Mouse (Mus musculus) heart, adult 2 months (tissue): ENCODE data around the gene Dscaml1. TPM values are rescaled to one million over a fixed set of nuclear protein-coding genes. Genes with fewer than 3 reads are reported as not detected.

Experiments used
- DNase-seq, 2 experiments: peaks; one replicate each; pipeline ENCODE4 v3.0.0; 2021
- H3K27ac ChIP-seq: fragments of 200-600 bp; 2 replicates; pipeline ENCODE4 v1.8.1; 2022
- H3K27me3 ChIP-seq: fragments of 200-500 bp; 2 replicates; pipeline ENCODE4 v1.6.1; 2012; ENCODE audit warnings: mild to moderate bottlenecking, low read length, inconsistent platforms, mixed read lengths; ENCODE audit not compliant: control insufficient read depth, insufficient read depth
- H3K36me3 ChIP-seq: fragments of 200-500 bp; 2 replicates; pipeline ENCODE4 v1.6.1; 2012; ENCODE audit warnings: low read length, inconsistent platforms; ENCODE audit not compliant: control insufficient read depth, insufficient read depth
- H3K4me1 ChIP-seq: fragments of 200-500 bp; 2 replicates; pipeline ENCODE4 v1.6.1; 2011; ENCODE audit warnings: low read length; ENCODE audit not compliant: control insufficient read depth, insufficient read depth
- H3K4me3 ChIP-seq: fragments of 200-600 bp; 2 replicates; pipeline ENCODE4 v1.8.1; 2022
- H3K79me2 ChIP-seq: fragments of 200-500 bp; replicated peaks from 2 replicates; pipeline ENCODE4 v1.6.1; 2012; ENCODE audit warnings: mild to moderate bottlenecking, inconsistent platforms, low read length, moderate library complexity, mixed read lengths; ENCODE audit not compliant: control insufficient read depth, insufficient read depth
- H3K9ac ChIP-seq: fragments of 200-500 bp; 2 replicates; pipeline ENCODE4 v1.6.1; 2012; ENCODE audit warnings: low read depth, mild to moderate bottlenecking, control low read depth, inconsistent platforms, low read length, mixed read lengths
- CTCF ChIP-seq: fragments of 200-600 bp; IDR thresholded peaks from 2 replicates; pipeline ENCODE4 v1.8.1; 2022; ENCODE audit warnings: antibody characterized with exemption, mild to moderate bottlenecking, moderate library complexity
- EP300 ChIP-seq: fragments of 200-500 bp; IDR thresholded peaks from 2 replicates; pipeline ENCODE4 v1.6.1; 2011; ENCODE audit warnings: low read depth, low read length, control low read depth; ENCODE audit not compliant: insufficient read depth
- POLR2A ChIP-seq: fragments of 200-500 bp; IDR thresholded peaks from 2 replicates; pipeline ENCODE4 v1.6.1; 2011; ENCODE audit warnings: mild to moderate bottlenecking, low read depth, low read length, control low read depth; ENCODE audit not compliant: insufficient read depth
- WGBS: fragments of 180-500 bp; shearing (Covaris S2); methylation state at CpG from one replicate; pipeline ENCODE4 v1.1.7; 2018; 5-methylcytosine and 5-hydroxymethylcytosine counted together
- intact Hi-C: fragments of 180-260 bp; cut with DNase I; formaldehyde crosslinking; loops from one replicate; pipeline ENCODE4 v1.15.1; 2025
- polyA plus RNA-seq: library from polyadenylated mRNA; depleted of rRNA; stranded (reverse); fragments of >200 nt; gene quantifications from 2 replicates; pipeline ENCODE4 v1.2.3, GENCODE M21; 2012
- total RNA-seq, 2 experiments: library from RNA; stranded (reverse); gene quantifications; 2 replicates each; pipeline ENCODE4 v1.2.3; 2021

The Dscaml1 gene
- total and polyA plus RNA-seq, 3 experiments, result 0.14 TPM; not detected in 2

- 69% methylated on average over 4 of the region's 4 CpGs for WGBS
- no peak overlapping the region for H3K27ac ChIP-seq
- intact Hi-C loops, result no loop called here
- H3K9ac ChIP-seq, result no peak overlapping the region
- no peak for DNase-seq
- no peak for TF ChIP-seq POLR2A
- TF ChIP-seq EP300, result no peak
- no peak for TF ChIP-seq CTCF
- no peaks in the 10 kb centered on the region for H3K4me1 ChIP-seq
- H3K4me3 ChIP-seq, result no peak overlapping the region
- H3K36me3 ChIP-seq, result no peaks in the 10 kb centered on the region
- H3K27me3 ChIP-seq, result no peaks in the 10 kb centered on the region
- H3K79me2 ChIP-seq, result no peaks in the 10 kb centered on the region
Measured at GRCm38 (mm10) chr9:45486665-45487074, 60.2 kb downstream of the Dscaml1 start.

GRCm38 (mm10) chr9:45487179-45487801, 60.9 kb downstream of the Dscaml1 start:
- Histone ChIP-seq H3K4me1 (no peaks in the 10 kb centered on the region), H3K36me3 (no peaks in the 10 kb centered on the region), H3K4me3 (no peak overlapping the region), H3K27me3 (no peaks in the 10 kb centered on the region), H3K9ac (no peak overlapping the region), H3K79me2 (no peaks in the 10 kb centered on the region), H3K27ac (no peak overlapping the region)
- intact Hi-C loops, result no loop called here
- no peak for TF ChIP-seq POLR2A
- no peak for TF ChIP-seq CTCF
- TF ChIP-seq EP300, result no peak
- 81% methylated on average over 12 of the region's 12 CpGs for WGBS
- DNase-seq, result no peak

GRCm38 (mm10) chr9:45490899-45491298, 64.5 kb downstream of the Dscaml1 start:
- no peak for DNase-seq
- TF ChIP-seq EP300 (no peak), CTCF (no peak), POLR2A (no peak)
- no peaks in the 10 kb centered on the region for H3K4me1 ChIP-seq
- H3K4me3 ChIP-seq, result no peak overlapping the region
- H3K36me3 ChIP-seq, result no peaks in the 10 kb centered on the region
- H3K27ac ChIP-seq, result no peak overlapping the region
- H3K79me2 ChIP-seq, result no peaks in the 10 kb centered on the region
- no peaks in the 10 kb centered on the region for H3K27me3 ChIP-seq
- H3K9ac ChIP-seq, result no peak overlapping the region
- intact Hi-C loops, result no loop called here
- WGBS, result 90% methylated on average over 2 of the region's 2 CpGs

GRCm38 (mm10) chr9:45494889-45495288, 68.5 kb downstream of the Dscaml1 start:
- intact Hi-C loops, result no loop called here
- no peak for TF ChIP-seq CTCF
- TF ChIP-seq POLR2A, result no peak
- no peak for TF ChIP-seq EP300
- no peak overlapping the region for H3K9ac ChIP-seq
- DNase-seq, result no peak
- WGBS, result 88% methylated on average over 3 of the region's 3 CpGs
- H3K4me3 ChIP-seq, result no peak overlapping the region
- H3K27ac ChIP-seq, result no peak overlapping the region
- H3K36me3 ChIP-seq, result no peaks in the 10 kb centered on the region
- no peaks in the 10 kb centered on the region for H3K27me3 ChIP-seq
- H3K79me2 ChIP-seq, result no peaks in the 10 kb centered on the region
- H3K4me1 ChIP-seq, result no peaks in the 10 kb centered on the region

DNA sequence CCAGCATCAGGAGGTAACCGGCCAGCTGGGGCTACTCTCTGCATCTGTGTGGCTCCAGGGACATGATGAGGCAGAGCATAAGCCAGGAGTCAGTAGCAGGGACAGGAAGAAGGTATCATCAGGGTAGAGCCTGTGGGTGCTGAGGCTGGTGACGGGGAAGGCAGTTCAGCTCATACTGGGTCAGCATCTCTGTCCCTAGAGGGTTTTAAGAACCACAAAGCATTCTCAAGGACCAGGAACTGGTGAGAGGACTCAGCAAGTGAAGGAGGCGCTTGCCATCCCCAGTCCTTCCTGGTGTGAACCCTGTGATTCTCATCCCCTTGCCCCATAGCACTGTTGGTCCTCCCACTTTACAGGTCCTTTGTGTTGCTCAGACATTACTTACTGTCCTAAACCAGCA, 69.9 kb downstream of the Dscaml1 start:
- H3K27me3 ChIP-seq, result no peaks in the 10 kb centered on the region
- TF ChIP-seq EP300 (no peak), CTCF (no peak), POLR2A (no peak)
- H3K79me2 ChIP-seq, result no peaks in the 10 kb centered on the region
- H3K4me1 ChIP-seq, result no peaks in the 10 kb centered on the region
- no peak overlapping the region for H3K27ac ChIP-seq
- H3K9ac ChIP-seq, result no peak overlapping the region
- H3K4me3 ChIP-seq, result no peak overlapping the region
- H3K36me3 ChIP-seq, result no peaks in the 10 kb centered on the region
- no peak for DNase-seq
- WGBS, result 95% methylated on average over 3 of the region's 3 CpGs
- intact Hi-C loops, result no loop called here

DNA sequence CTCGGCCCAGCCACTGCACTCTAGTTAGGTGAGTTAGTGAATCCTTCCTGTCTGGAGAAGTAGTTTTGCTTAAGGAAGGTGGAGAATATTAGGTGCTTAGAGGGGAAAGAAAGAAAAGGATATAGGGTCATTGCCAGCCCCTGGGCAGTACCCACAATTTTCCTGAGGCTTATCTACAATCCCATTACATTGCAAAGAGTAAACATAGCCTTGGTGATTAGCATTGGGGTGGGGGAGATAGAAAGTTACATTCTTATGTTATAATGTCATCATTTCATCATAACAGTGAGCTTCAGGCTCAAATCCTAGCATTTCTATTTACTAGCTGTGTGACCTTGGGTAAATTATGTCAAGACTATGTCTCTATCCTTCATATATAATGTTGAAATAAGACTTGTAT, 70.5 kb downstream of the Dscaml1 start:
- TF ChIP-seq CTCF (no peak), POLR2A (no peak), EP300 (no peak)
- intact Hi-C loops, result no loop called here
- Histone ChIP-seq H3K9ac (no peak overlapping the region), H3K27me3 (no peaks in the 10 kb centered on the region), H3K79me2 (no peaks in the 10 kb centered on the region), H3K4me1 (no peaks in the 10 kb centered on the region), H3K4me3 (no peak overlapping the region), H3K27ac (no peak overlapping the region), H3K36me3 (no peaks in the 10 kb centered on the region)
- DNase-seq, result no peak
- 71% methylated on average over 1 of the region's 1 CpGs for WGBS
